Mouse (Mus musculus): Measurements from ENCODE around the gene Gm9803. TPM values are rescaled to one million over a fixed set of nuclear protein-coding genes. Genes with fewer than 3 reads are reported as not detected.

The Gm9803 gene
- total RNA-seq, 2 experiments from 2014 or later: not detected

- DNase-seq (ENCODE audit: extremely low spot score in 1 of 2, low spot score in 2 of 2): no peak
- intact Hi-C loops (cut with DNase I): no loop called here
Measured at GRCm38 (mm10) chr10:43559313-43559712, 35.4 kb downstream of the Gm9803 start.

DNA sequence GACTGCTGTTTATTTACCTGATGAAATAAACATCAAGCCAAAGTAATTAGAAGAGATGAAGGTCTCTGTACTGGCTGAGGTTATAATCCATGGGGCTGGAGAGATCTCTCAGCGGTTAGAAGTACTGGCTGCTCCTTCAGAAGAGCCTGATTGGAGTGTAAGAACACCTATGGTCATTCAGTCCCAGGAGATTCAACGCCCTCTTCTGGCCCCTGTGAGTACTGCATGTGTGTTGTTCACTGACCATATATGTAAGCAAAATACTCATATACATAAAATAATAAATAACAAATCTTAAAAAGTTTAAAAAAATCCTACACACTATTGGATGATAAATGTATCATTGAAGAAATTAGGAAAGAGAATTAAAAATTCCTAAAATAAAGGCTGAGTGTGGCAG lies 36.9 kb downstream of the Gm9803 start:
- no peak for DNase-seq (ENCODE audit: extremely low spot score in 1 of 2, low spot score in 2 of 2)
- intact Hi-C loops (cut with DNase I): no loop called here

DNA sequence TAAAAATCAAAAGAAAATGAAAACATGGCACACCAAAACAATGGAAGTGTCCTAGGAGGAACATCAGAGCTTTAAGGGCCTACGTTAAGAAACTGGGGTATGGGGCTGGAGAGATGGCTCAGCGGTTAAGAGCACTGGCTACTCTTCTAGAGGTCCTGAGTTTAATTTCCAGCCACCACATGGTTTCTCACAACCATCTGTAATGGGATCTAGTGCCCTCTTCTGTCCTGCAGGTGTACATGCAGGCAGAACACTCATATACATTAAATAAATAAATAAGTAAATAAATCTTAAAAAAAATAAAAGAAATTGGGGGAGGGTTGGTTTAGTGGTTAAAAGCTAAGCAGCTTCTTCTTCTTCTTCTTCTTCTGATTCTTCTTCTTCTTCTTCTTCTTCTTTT lies 37.4 kb downstream of the Gm9803 start:
- no peak for DNase-seq (ENCODE audit: extremely low spot score in 1 of 2, low spot score in 2 of 2)

More for the DNA sequence above, 37.4 kb downstream of the Gm9803 start:
- intact Hi-C loops (cut with DNase I): no loop called here

Other genes starting within 250 kb of the Gm9803 start
- 1 to 10 TPM; 5.6 to 7.4 TPM for gene Bend3, start 45.3 kb upstream of the Gm9803 start, total RNA-seq (2021)
- gene 1700021F05Rik, start 16.9 kb downstream of the Gm9803 start, total RNA-seq (2021): 10 to 100 TPM; 45.6 to 50.6 TPM
- 100 to 1,000 TPM; 118 to 160 TPM for gene Cd24a, start 54.2 kb downstream of the Gm9803 start, total RNA-seq (2021)

Data from left cerebral cortex, postnatal 10 days (tissue).